Mouse (Mus musculus): Measurements from ENCODE around the gene Trim61.
"Not testable (repeated sequence)": the region's sequence is repeated elsewhere in the genome, so short reads cannot be mapped to it uniquely, and the experiment has no call there.

Gene Trim61

GRCm38 (mm10) chr8:65018423-65018822 lies at the start of gene Trim61, which contains the start of gene Trim60:
Trim61 (minus strand) TSS chr8:65018523.
Trim60 (minus strand) TSS chr8:65018584.
- DNase-seq (ENCODE audit: low spot score): no peak

GRCm38 (mm10) chr8:65067694-65068472 lies 49.6 kb upstream of the Trim61 start:
- DNase-seq (ENCODE audit: low spot score): no peak

- no peak for DNase-seq (ENCODE audit: low spot score)
Observed at GRCm38 (mm10) chr8:65067031-65067430, 48.7 kb upstream of the Trim61 start.

- no peak for DNase-seq (ENCODE audit: low spot score)
Observed at GRCm38 (mm10) chr8:65065622-65066021, 47.3 kb upstream of the Trim61 start.

- DNase-seq (ENCODE audit: low spot score): no peak
Observed at GRCm38 (mm10) chr8:65064071-65064470, 45.7 kb upstream of the Trim61 start.

GRCm38 (mm10) chr8:65062195-65062594 lies 43.9 kb upstream of the Trim61 start:
- DNase-seq (ENCODE audit: low spot score): no peak

GRCm38 (mm10) chr8:65056722-65057121 lies 38.4 kb upstream of the Trim61 start:
- DNase-seq (ENCODE audit: low spot score): no peak

- no peak for DNase-seq (ENCODE audit: low spot score)
Observed at GRCm38 (mm10) chr8:65053968-65054367, 35.6 kb upstream of the Trim61 start.

GRCm38 (mm10) chr8:65053554-65053953 lies 35.2 kb upstream of the Trim61 start:
- no peak for DNase-seq (ENCODE audit: low spot score)

GRCm38 (mm10) chr8:65047801-65048200 lies 29.5 kb upstream of the Trim61 start:
- no peak for DNase-seq (ENCODE audit: low spot score)

- no peak for DNase-seq (ENCODE audit: low spot score)
Observed at GRCm38 (mm10) chr8:65047193-65047592, 28.9 kb upstream of the Trim61 start.

GRCm38 (mm10) chr8:65046565-65046964 lies 28.2 kb upstream of the Trim61 start:
- DNase-seq (ENCODE audit: low spot score): no peak

GRCm38 (mm10) chr8:65037117-65037533 lies 18.8 kb upstream of the Trim61 start, which contains the start of gene Apela:
Apela (minus strand) TSS chr8:65037336.
- DNase-seq (ENCODE audit: low spot score): peak; percentile 38

- no peak for DNase-seq (ENCODE audit: low spot score)
Observed at GRCm38 (mm10) chr8:65034136-65034535, 15.8 kb upstream of the Trim61 start.

- no peak for DNase-seq (ENCODE audit: low spot score)
Observed at GRCm38 (mm10) chr8:65033056-65033455, 14.7 kb upstream of the Trim61 start.

- DNase-seq (ENCODE audit: low spot score): no peak
Observed at GRCm38 (mm10) chr8:65032107-65032506, 13.8 kb upstream of the Trim61 start.

GRCm38 (mm10) chr8:65030735-65031485 lies 12.6 kb upstream of the Trim61 start:
- DNase-seq (ENCODE audit: low spot score): no peak

- DNase-seq (ENCODE audit: low spot score): no peak
Observed at GRCm38 (mm10) chr8:65029776-65030175, 11.5 kb upstream of the Trim61 start.

- no peak for DNase-seq (ENCODE audit: low spot score)
Observed at GRCm38 (mm10) chr8:65028959-65029686, 10.8 kb upstream of the Trim61 start.

GRCm38 (mm10) chr8:65022485-65022884 lies 4.2 kb upstream of the Trim61 start:
- peak; percentile 55 for DNase-seq (ENCODE audit: low spot score)

GRCm38 (mm10) chr8:65007616-65008015 lies 10.7 kb downstream of the Trim61 start:
- DNase-seq (ENCODE audit: low spot score): not testable (repeated sequence)

- no peak for DNase-seq (ENCODE audit: low spot score)
Observed at GRCm38 (mm10) chr8:64998806-64999365, 19.4 kb downstream of the Trim61 start.
